Mouse (Mus musculus): ENCODE measurements around the gene Yipf6.
A peak's percentile ranks its signal among the peaks of the same experiment; 100 is the strongest.

GRCm38 (mm10) chrX:98937555-98938294 lies 1.6 kb downstream of the Yipf6 start:
- TF ChIP-seq POLR2A (IDR thresholded peaks at IDR 0.05; ENCODE audit: low read depth, low read length) (peak; percentile 43), CTCF (IDR thresholded peaks at IDR 0.05; ENCODE audit: borderline replicate concordance, insufficient read depth, low read length) (peak; percentile 76; the same call in 1 of the 2 replicates)

All from embryonic fibroblast, embryonic 13.5 days (primary cell).